ENCODE assay signal across 7 mouse cellular contexts in the genomic region with DNA sequence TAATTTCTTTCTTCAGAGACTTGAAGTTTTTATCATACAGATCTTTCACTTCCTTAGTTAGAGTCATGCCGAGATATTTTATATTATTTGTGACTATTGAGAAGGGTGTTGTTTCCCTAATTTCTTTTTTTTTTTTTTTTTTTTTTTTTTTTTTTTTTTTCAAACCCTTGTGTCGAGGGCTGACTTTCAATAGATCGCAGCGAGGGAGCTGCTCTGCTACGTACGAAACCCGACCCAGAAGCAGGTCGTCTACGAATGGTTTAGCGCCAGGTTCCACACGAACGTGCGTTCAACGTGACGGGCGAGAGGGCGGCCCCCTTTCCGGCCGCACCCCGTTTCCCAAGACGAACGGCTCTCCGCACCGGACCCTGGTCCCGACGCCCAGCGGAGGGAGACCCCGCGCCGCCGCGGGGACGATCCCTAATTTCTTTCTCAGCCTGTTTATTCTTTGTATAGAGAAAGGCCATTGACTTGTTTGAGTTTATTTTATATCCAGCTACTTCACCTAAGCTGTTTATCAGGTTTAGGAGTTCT.
DNase-seq lines count a peak whose midpoint lies in the region; ATAC-seq and TF ChIP-seq lines count a peak whose summit lies in the region.
"Not testable (repeated sequence)": the region's sequence is repeated elsewhere in the genome, so short reads cannot be mapped to it uniquely, and the experiment has no call there.

No protein-coding gene starts in this region.

- peak; percentile 31 for DNase-seq in adrenal gland, adult 8-10 months
- peak; percentile 26 for DNase-seq in embryo, embryonic 9.5 days (ENCODE audit: extremely low spot score)
- DNase-seq in kidney, adult 2 months = peak; percentile 58
- DNase-seq in limb, embryonic 10.5 days (ENCODE audit: low spot score) = peak; percentile 44
- peak; percentile 80 for DNase-seq in midbrain, embryonic 11.5 days (ENCODE audit: low spot score, missing footprints)
- DNase-seq in spleen, postnatal 10 days (ENCODE audit: low spot score in 2 of 2) = peak; percentile 43 to 80

- H3K4me2 ChIP-seq in heart, embryonic 11.5 days; midbrain, embryonic 11.5 days: not testable (repeated sequence)

- 69% methylated on average over 33 of the region's 33 CpGs for WGBS in heart, embryonic 11.5 days (ENCODE audit: insufficient replicate concordance)
- WGBS in kidney, adult 2 months = 74% methylated on average over 33 of the region's 33 CpGs
- 74% methylated on average over 33 of the region's 33 CpGs for WGBS in limb, embryonic 10.5 days
- WGBS in midbrain, embryonic 11.5 days = 78% methylated on average over 33 of the region's 33 CpGs

- not testable (repeated sequence) for TF ChIP-seq CTCF in kidney, adult 2 months (conservative IDR thresholded peaks at IDR 0.05; ENCODE audit: insufficient read depth, insufficient read length, low read depth, low read length)

- ATAC-seq in heart, embryonic 11.5 days (replicated peaks; ENCODE audit: insufficient number of reproducible peaks, low FRiP score, low TSS enrichment) = peak; percentile 84
- peak; percentile 68 for ATAC-seq in midbrain, embryonic 11.5 days (ENCODE audit: low FRiP score)

- not testable (repeated sequence) for H3K4me3 ChIP-seq in heart, embryonic 11.5 days (ENCODE audit: low read depth, low read length); kidney, adult 2 months (ENCODE audit: insufficient read depth, low read depth, low read length); limb, embryonic 10.5 days; midbrain, embryonic 11.5 days (ENCODE audit: low read depth, low read length)

- not testable (repeated sequence) for H3K4me1 ChIP-seq in heart, embryonic 11.5 days (ENCODE audit: control insufficient read depth, insufficient read depth, low read length); kidney, adult 2 months (ENCODE audit: control insufficient read depth, insufficient read depth, low read length); limb, embryonic 10.5 days; midbrain, embryonic 11.5 days (ENCODE audit: control insufficient read depth, insufficient read depth, low read length)

- not testable (repeated sequence) for H3K27me3 ChIP-seq in heart, embryonic 11.5 days (ENCODE audit: control insufficient read depth, insufficient read depth, low read length); kidney, adult 2 months (replicated peaks; ENCODE audit: control insufficient read depth, insufficient read depth, low read length); limb, embryonic 10.5 days (ENCODE audit: low read depth, poor library complexity, severe bottlenecking); midbrain, embryonic 11.5 days (ENCODE audit: control insufficient read depth, insufficient read depth, low read length)

- not testable (repeated sequence) for TF ChIP-seq POLR2A in kidney, adult 2 months (IDR thresholded peaks at IDR 0.05; ENCODE audit: low read depth, low read length)

- not testable (repeated sequence) for H3K9ac ChIP-seq in heart, embryonic 11.5 days (ENCODE audit: low read depth, low read length); midbrain, embryonic 11.5 days (ENCODE audit: low read length)

- H3K9me3 ChIP-seq in heart, embryonic 11.5 days (replicated peaks; ENCODE audit: control insufficient read depth, low read length); limb, embryonic 10.5 days (replicated peaks); midbrain, embryonic 11.5 days (ENCODE audit: control insufficient read depth, low read length): not testable (repeated sequence)

- not testable (repeated sequence) for H3K36me3 ChIP-seq in heart, embryonic 11.5 days (ENCODE audit: control insufficient read depth, insufficient read depth, low read length); kidney, adult 2 months (ENCODE audit: control insufficient read depth, insufficient read depth, low read length); limb, embryonic 10.5 days; midbrain, embryonic 11.5 days (ENCODE audit: control insufficient read depth, insufficient read depth, low read length)

- H3K27ac ChIP-seq in heart, embryonic 11.5 days (ENCODE audit: low read depth, low read length); kidney, adult 2 months (ENCODE audit: insufficient read depth, low read depth, low read length); limb, embryonic 10.5 days; midbrain, embryonic 11.5 days (ENCODE audit: low read depth, low read length): not testable (repeated sequence)

Comparison
In these comparisons a context has a peak if more than half of its experiments do, and no peak if none do; other contexts are left out.
1. DNase-seq: peak in every context shown above with its lines; median percentile 80 in midbrain, embryonic 11.5 days; 62 in spleen, postnatal 10 days; 58 in kidney, adult 2 months; 44 in limb, embryonic 10.5 days; 31 in adrenal gland, adult 8-10 months; 26 in embryo, embryonic 9.5 days.